ENCODE assay signal across 12 mouse cellular contexts in the genomic region with DNA sequence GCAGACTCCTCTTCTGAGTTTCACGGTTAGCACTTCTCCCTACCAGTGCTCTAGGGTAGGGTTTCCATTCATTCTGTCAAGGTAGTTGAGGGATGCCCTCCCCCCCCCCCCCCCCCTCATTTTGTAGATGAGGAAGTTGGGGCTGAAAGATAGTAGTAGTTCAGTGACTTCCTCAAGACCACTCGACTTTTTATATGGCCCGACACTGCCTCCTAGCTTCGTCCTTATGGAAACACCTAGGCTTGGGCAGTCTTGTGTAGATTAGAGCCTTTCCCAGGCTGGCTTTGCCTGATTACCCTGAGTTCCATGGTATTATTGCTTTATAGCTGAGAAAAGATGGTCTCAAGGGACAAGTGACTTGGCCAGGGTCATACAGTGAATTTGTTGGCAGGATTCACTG. TPM values are rescaled to one million over a fixed set of nuclear protein-coding genes. Genes with fewer than 3 reads are reported as not detected.
DNase-seq lines count a peak whose midpoint lies in the region; ATAC-seq and TF ChIP-seq lines count a peak whose summit lies in the region.
"Had no signal": no experiment of that assay in that cellular context is flagged by ENCODE, and none has a peak within 500 bp of the region (broad histone marks: within the 10 kb centered on the region; RNA-seq: fewer than 3 reads in every experiment).

No protein-coding gene starts in this region.

- H3K27ac ChIP-seq in gastrocnemius, adult 2 months, result no peak overlapping the region
- H3K27ac ChIP-seq: hindbrain, embryonic 15.5 days; macrophage had no signal

- peak; percentile 51 for ATAC-seq in granulocyte monocyte progenitor cell, adult 5-6 weeks (replicated peaks; ENCODE audit: poor library complexity, severe bottlenecking)
- ATAC-seq in cerebellum, adult (ENCODE audit: insufficient number of reproducible peaks, low FRiP score, low TSS enrichment), result no peak

- intact Hi-C loops in gastrocnemius, adult 2 months (cut with DNase I), result no loop called here

- no peak overlapping the region for H3K4me3 ChIP-seq in gastrocnemius, adult 2 months
- H3K4me3 ChIP-seq: hindbrain, embryonic 15.5 days had no signal

- TF ChIP-seq CTCF in gastrocnemius, adult 2 months (IDR thresholded peaks at IDR 0.05), result peak; percentile 16; the same call in 1 of the 2 replicates

- no peak for DNase-seq in gastrocnemius, adult 2 months
- DNase-seq in gastrocnemius, adult 18-20 months (ENCODE audit: low spot score), result no peak
- DNase-seq in lung, postnatal 36 days, result peak; percentile 34
- DNase-seq in lung, postnatal 14 days, result no peak
- peak; percentile 54 for DNase-seq in thymus, postnatal 25 days
- no peak for DNase-seq in cerebellum, postnatal 4 days (ENCODE audit: low spot score in 2 of 2)
- DNase-seq: cerebellum, postnatal 36 days; left cerebral cortex, postnatal 4 days had no signal

RNA-seq across cellular contexts. Expression of a gene that starts 41.0 kb away (rescaled TPM):
- total RNA-seq in gastrocnemius, adult 2 months (2021), result 10 to 100 TPM; 23.7 to 30.0 TPM
- 10 to 100 TPM; 20.5 to 25.5 TPM for total RNA-seq in gastrocnemius, adult 18-20 months (2021)
- 43.2 and 54.1 TPM in 2 replicates for total RNA-seq in granulocyte monocyte progenitor cell, adult 5-6 weeks (2014; fragmentation: Nextera tagmentation)
- 12.9 and 19.2 TPM in 2 replicates for total RNA-seq in granulocyte monocyte progenitor cell, adult 5-6 weeks (2017)

Comparison
In these comparisons a context has a peak if more than half of its experiments do, and no peak if none do; other contexts are left out.
1. DNase-seq: peak in lung, postnatal 36 days (single experiment) and thymus, postnatal 25 days (single experiment); none in gastrocnemius, adult 2 months (single experiment), gastrocnemius, adult 18-20 months (single experiment), lung, postnatal 14 days (single experiment) and cerebellum, postnatal 4 days (0 of 2).